Mouse (Mus musculus) forebrain, embryonic 11.5 days (tissue): Measurements from ENCODE around the gene Ubald2. TPM values are rescaled to one million over a fixed set of nuclear protein-coding genes. Genes with fewer than 3 reads are reported as not detected.

Experiments
- ATAC-seq: fragments of 200-750 bp; cut with Nextera tagmentation; replicated peaks from 2 replicates; pipeline ENCODE4 v1.8.0; 2017; ENCODE audit warnings: moderate TSS enrichment; ENCODE audit not compliant: low FRiP score
- DNase-seq: peaks from one replicate; pipeline ENCODE4 v3.0.0-alpha.2; 2017; ENCODE audit warnings: low spot score
- H3K27ac ChIP-seq: fragments of 300-500 bp; sonication (generic); 2 replicates; pipeline ENCODE4 v1.5.1; 2014; ENCODE audit warnings: low read depth, low read length
- H3K27me3 ChIP-seq: fragments of 300-500 bp; sonication (generic); 2 replicates; pipeline ENCODE4 v1.6.1; 2014; ENCODE audit warnings: mild to moderate bottlenecking, low read length, mixed read lengths; ENCODE audit not compliant: control insufficient read depth, insufficient read depth
- H3K36me3 ChIP-seq: fragments of 300-500 bp; sonication (generic); 2 replicates; pipeline ENCODE4 v1.6.1; 2014; ENCODE audit warnings: mild to moderate bottlenecking, low read length, moderate library complexity, mixed read lengths; ENCODE audit not compliant: control insufficient read depth, insufficient read depth
- H3K4me1 ChIP-seq: fragments of 300-500 bp; sonication (generic); replicated peaks from 2 replicates; pipeline ENCODE4 v1.6.1; 2014; ENCODE audit warnings: low read length, mixed read lengths; ENCODE audit not compliant: control insufficient read depth, insufficient read depth
- H3K4me2 ChIP-seq: fragments of 300-500 bp; sonication (generic); 2 replicates; pipeline ENCODE4 v1.6.1; 2014; ENCODE audit warnings: low read depth, mild to moderate bottlenecking, low read length, moderate library complexity, mixed read lengths; ENCODE audit not compliant: severe bottlenecking
- H3K4me3 ChIP-seq: fragments of 300-500 bp; sonication (generic); 2 replicates; pipeline ENCODE4 v1.5.1; 2014; ENCODE audit warnings: low read depth, low read length
- H3K9ac ChIP-seq: fragments of 300-500 bp; sonication (generic); 2 replicates; pipeline ENCODE4 v1.6.1; 2014; ENCODE audit warnings: low read length
- H3K9me3 ChIP-seq: fragments of 300-500 bp; sonication (generic); 2 replicates; pipeline ENCODE4 v1.6.1; 2016; ENCODE audit warnings: low read length, mixed read lengths; ENCODE audit not compliant: control insufficient read depth
- WGBS: fragments of 180-500 bp; shearing (Covaris S2); extraction: QIAGEN DNeasy Blood & Tissue Kit; methylation state at CpG from one replicate; pipeline ENCODE4 v1.1.7; 2014; 5-methylcytosine and 5-hydroxymethylcytosine counted together
- polyA plus RNA-seq: library from polyadenylated mRNA; unstranded; fragments of >200 nt; fragmentation: Nextera tagmentation; extraction: Ambion mirVana; gene quantifications from 2 replicates; pipeline ENCODE4 v1.2.1, GENCODE M21; 2014

Gene Ubald2
- 80.2 and 83.7 TPM in 2 replicates for polyA plus RNA-seq

DNA sequence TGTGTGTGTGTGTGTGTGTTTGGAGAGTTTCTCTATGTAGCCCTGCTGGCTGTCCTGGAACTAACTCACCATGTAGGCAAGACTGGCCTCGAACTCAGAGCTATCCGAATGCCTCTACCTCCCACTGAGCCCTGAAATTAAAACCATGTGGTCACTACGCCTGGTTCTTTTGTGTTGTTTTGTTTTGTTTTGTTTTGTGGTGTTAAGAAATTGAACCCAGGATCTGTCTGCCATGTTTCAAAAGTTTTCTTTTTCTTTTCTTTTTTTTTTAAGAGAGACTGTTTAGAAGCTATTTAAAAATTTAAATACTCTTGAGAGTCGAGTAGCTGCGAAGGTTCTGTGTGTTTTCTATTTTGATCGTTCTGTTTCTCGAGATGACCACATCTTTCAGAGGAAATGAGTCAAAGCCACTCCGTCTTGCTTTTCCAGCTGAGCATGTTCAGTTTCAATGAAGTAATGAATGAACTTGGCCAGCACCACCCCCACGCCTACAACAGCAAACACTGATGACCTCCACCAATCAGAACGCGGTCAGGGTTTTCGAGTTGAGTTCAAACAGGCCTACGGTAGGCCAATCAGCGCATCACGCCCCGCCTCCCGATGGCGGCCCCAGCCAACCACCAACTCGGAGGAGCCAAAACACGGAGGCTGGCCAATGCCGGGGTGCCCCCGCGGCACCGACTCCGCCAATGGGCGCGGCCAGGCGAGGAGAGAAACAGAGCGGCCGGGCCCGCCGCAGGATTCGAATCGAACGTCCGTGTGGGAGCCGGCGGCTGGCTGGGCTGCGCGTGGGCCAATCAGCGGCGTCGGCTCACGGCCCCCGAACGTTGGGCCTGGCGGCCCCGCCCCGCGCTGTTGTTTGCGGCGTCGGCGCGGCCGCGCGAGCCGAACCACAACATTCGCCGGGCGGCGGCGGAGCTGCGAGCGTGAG is at the start of gene Ubald2:
Ubald2 (plus strand) TSS at position 739 of the 931 bp plus-strand sequence.
- Histone ChIP-seq H3K27me3 (peaks cover 3% of the 10 kb centered on the region; the same call in 1 of the 2 replicates), H3K36me3 (peaks cover 4% of the 10 kb centered on the region; the same call in 1 of the 2 replicates), H3K9me3 (no peaks in the 10 kb centered on the region), H3K4me1 (peaks cover 7% of the 10 kb centered on the region; the same call in 1 of the 2 replicates), H3K4me2 (peak within 1 kb of the TSS; percentile 84), H3K27ac (peak within 1 kb of the TSS; percentile 84), H3K4me3 (peak within 1 kb of the TSS; percentile 93), H3K9ac (peak within 1 kb of the TSS; percentile 96)
- ATAC-seq (peak; percentile 99), DNase-seq (peak; percentile 100)
- WGBS = 3% methylated on average over 59 of the region's 66 CpGs

DNA sequence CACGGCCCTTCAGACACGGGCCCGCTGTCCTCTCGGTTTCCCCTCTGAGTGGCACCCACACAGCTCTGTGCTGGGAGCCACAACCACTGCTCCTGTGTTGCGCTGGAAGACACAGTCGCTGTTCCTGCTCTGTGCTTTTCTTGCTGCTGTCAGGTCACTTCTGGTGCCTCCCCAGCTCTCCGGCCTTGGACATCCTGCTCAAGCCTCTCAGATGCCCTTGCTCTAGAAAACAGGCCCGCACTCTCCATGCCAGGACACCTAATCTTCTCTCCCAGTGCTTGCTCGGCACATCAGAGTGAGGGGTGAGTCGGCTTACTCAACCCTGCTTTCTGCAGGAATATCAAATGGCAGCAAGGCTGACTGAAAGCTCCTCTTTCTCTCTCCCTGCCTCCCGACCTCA is 49.7 kb upstream of the Ubald2 start:
- no peaks in the 10 kb centered on the region for H3K27me3 ChIP-seq
- no peaks in the 10 kb centered on the region for H3K9me3 ChIP-seq
- no peak overlapping the region for H3K9ac ChIP-seq
- no peak overlapping the region for H3K27ac ChIP-seq
- no peak for DNase-seq
- no peaks in the 10 kb centered on the region for H3K36me3 ChIP-seq
- WGBS = 84% methylated on average over 11 of the region's 11 CpGs
- no peak overlapping the region for H3K4me2 ChIP-seq
- peaks cover 8% of the 10 kb centered on the region; the same call in 1 of the 2 replicates for H3K4me1 ChIP-seq
- ATAC-seq = no peak
- no peak overlapping the region for H3K4me3 ChIP-seq

DNA sequence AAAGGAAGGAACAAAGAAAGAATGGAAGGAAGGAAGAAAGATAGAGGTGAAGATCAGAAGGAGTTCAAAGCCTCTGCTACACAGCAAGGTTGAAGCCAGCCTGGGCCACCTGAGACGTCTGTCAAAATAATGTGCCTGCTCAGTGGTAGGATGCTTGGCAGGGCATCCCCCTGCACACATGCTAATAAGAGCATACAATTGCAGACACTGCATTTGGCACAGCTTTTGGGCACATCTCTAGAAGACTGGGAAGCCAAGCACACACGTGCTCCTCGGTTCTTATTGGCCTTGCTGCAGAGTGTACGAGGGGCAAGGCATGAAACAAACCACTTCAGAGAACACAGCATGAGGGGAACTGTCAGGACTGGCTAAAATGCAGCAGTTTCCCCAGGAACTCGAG is 47.9 kb upstream of the Ubald2 start:
- 59% methylated on average over 5 of the region's 5 CpGs for WGBS
- no peak for ATAC-seq
- no peak overlapping the region for H3K4me2 ChIP-seq
- no peak overlapping the region for H3K27ac ChIP-seq
- H3K4me1 ChIP-seq = peaks cover 8% of the 10 kb centered on the region; the same call in 1 of the 2 replicates
- no peak for DNase-seq
- H3K27me3 ChIP-seq = no peaks in the 10 kb centered on the region
- H3K9me3 ChIP-seq = no peaks in the 10 kb centered on the region
- no peaks in the 10 kb centered on the region for H3K36me3 ChIP-seq
- H3K9ac ChIP-seq = no peak overlapping the region
- no peak overlapping the region for H3K4me3 ChIP-seq

DNA sequence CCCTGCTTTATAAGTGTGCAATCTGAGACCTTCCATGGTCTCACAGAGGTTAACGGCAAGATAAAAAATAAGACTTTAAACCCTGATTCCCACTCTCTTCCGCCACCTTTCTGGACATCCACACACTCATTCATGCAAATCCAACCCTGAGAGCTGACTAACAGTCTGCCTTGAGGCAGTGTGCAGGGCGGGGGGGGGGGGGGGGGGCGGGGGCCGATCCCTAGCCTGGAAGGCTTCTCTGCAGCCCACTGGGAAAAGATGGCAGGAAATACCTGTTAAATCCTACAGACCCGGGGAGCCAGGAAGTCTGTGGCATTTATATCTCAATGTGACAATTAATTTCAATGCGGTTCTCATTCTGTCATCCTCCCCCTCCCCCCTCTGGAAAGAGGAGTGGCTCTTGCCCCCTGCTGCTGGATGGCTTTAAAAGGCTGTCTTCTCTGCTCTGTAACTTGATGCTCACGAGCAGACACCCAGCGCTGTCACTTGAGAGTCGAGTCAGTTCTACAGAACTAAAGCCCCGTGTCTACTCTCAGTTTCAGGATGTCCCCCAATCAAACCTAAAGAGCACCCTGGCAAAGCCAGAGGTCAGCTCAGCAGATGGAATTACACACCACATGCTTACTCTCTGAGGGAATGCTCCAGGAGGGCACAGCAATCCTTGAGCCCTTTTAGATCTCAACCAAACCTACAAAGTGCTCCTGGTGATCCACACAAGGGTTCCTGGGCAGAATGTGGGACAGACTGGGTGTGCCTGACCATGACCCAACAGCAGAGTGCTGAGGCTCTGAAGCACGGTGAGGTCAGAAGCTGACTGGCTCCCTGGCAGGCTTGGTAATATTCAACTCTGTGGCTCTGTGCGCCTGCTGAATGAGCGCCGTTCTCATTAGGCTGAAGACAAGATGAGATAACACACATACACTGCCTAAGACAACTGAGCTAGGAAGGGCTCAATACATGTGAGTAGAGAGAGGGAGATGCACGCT is 46.5 kb upstream of the Ubald2 start:
- H3K4me2 ChIP-seq = peak overlapping the region; percentile 18; the same call in 1 of the 2 replicates
- H3K36me3 ChIP-seq = no peaks in the 10 kb centered on the region
- no peaks in the 10 kb centered on the region for H3K9me3 ChIP-seq
- H3K27me3 ChIP-seq = no peaks in the 10 kb centered on the region
- H3K27ac ChIP-seq = peak overlapping the region; percentile 18; the same call in 1 of the 2 replicates
- H3K4me1 ChIP-seq = peaks cover 8% of the 10 kb centered on the region; the same call in 1 of the 2 replicates
- ATAC-seq (no peak), DNase-seq (no peak)
- WGBS = 22% methylated on average over 15 of the region's 16 CpGs
- no peak overlapping the region for H3K4me3 ChIP-seq
- H3K9ac ChIP-seq = peak overlapping the region; percentile 7; the same call in 1 of the 2 replicates

DNA sequence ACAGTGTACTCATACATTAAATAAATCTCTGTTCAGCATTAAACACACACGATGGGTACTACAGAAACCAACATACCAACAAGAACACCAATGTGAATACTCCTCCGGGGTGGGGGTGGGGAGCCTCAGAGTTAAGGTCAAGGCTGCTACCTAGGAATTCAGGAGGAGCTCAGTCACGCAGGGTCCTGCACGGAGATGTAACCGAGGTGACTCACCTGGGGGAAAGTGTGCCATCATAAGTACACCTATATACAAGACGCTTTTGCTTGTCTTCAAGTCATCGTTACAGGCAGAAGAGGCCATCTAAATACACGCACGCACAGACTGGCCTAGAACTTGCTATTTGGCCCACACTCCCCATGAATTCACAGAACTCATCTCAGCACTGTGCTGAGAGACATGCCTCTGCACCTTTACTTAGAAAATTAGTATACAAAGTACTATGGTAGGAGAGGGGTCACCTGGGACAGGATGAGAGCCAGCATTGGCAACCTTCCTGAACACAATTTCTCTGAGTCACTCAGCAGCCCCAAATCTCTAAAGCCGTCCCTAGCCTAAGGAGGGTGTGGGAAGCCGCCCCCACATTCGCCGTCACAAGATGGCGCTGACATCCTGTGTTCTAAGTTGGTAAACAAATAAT is 44.9 kb upstream of the Ubald2 start:
- DNase-seq = no peak

DNA sequence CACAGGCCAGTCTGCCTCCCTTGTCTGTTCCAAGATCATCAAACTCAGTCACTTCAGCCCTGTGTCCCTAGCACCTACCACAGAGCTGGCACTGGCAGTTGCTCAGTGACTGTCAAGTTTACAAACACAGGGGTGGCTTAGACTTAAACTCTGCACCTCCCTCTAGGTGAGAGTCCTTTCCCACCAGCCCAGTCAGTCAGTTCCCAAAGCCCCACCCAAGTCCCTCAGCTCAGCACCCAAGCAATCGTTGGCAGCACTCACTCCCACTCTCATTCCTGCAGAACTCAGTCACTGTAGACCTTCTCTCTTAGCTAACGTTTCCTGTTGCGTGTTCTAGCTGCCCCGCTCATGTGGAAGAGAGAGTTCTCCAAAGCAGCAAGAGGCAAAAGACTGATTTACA is 39.1 kb upstream of the Ubald2 start:
- Histone ChIP-seq H3K4me1 (no peaks in the 10 kb centered on the region), H3K4me2 (no peak overlapping the region), H3K36me3 (no peaks in the 10 kb centered on the region), H3K9me3 (no peaks in the 10 kb centered on the region), H3K27ac (no peak overlapping the region), H3K4me3 (no peak overlapping the region), H3K27me3 (no peaks in the 10 kb centered on the region), H3K9ac (no peak overlapping the region)
- no peak for DNase-seq
- 91% methylated on average over 4 of the region's 4 CpGs for WGBS
- no peak for ATAC-seq

More for the DNA sequence above, 44.9 kb upstream of the Ubald2 start:
- no peak overlapping the region for H3K9ac ChIP-seq
- H3K36me3 ChIP-seq = no peaks in the 10 kb centered on the region
- H3K9me3 ChIP-seq = no peaks in the 10 kb centered on the region
- H3K4me2 ChIP-seq = no peak overlapping the region
- no peak for ATAC-seq
- H3K27me3 ChIP-seq = no peaks in the 10 kb centered on the region
- no peak overlapping the region for H3K27ac ChIP-seq
- no peak overlapping the region for H3K4me3 ChIP-seq
- H3K4me1 ChIP-seq = peaks cover 8% of the 10 kb centered on the region; the same call in 1 of the 2 replicates
- WGBS = 66% methylated on average over 14 of the region's 14 CpGs

DNA sequence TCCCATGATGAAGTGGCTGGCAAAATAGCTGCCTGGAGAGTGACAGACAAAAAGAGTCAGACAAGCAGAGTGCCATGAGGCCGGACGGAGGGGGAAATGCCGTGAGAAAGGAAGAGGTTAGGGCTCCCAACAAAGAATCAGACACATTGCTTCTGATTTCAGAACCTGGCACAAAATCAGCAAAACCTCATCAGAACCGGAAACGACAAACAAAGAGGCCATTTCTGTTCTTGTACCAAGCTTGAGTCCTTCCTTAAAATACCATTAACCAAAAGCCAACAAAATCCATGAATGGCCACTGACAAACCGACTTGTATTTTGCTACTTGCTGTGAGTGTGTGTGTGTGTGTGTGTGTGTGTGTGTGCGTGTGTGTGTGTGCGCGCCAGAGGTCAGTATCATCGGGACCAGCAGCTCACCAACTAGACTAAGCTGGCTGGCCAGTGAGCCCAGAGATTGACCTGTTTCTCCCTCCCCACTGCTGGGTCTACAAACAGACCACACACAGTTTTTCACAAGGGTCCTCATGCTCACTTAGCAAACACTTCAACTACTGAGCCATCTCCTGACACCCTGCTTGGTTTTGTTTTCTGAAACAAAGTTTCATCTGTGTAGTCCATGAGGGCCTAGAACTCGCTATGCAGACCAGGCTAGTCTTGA is 37.5 kb upstream of the Ubald2 start:
- no peaks in the 10 kb centered on the region for H3K4me1 ChIP-seq
- ATAC-seq (no peak), DNase-seq (no peak)
- H3K9ac ChIP-seq = no peak overlapping the region
- no peaks in the 10 kb centered on the region for H3K36me3 ChIP-seq
- H3K9me3 ChIP-seq = no peaks in the 10 kb centered on the region
- 96% methylated on average over 11 of the region's 11 CpGs for WGBS
- no peaks in the 10 kb centered on the region for H3K27me3 ChIP-seq
- H3K4me2 ChIP-seq = no peak overlapping the region
- no peak overlapping the region for H3K27ac ChIP-seq
- no peak overlapping the region for H3K4me3 ChIP-seq
